Mouse (Mus musculus): ENCODE measurements around the gene Wipf3. TPM values are rescaled to one million over a fixed set of nuclear protein-coding genes. Genes with fewer than 3 reads are reported as not detected.
A peak's percentile ranks its signal among the peaks of the same experiment; 100 is the strongest.

Gene Wipf3
- polyA plus RNA-seq, 1 experiment, result 11.1 TPM

GRCm38 (mm10) chr6:54485000-54485399 lies 55.6 kb downstream of the Wipf3 start:
- peak; percentile 40 for DNase-seq (ENCODE audit: low read depth)
- TF ChIP-seq CTCF (IDR thresholded peaks at IDR 0.05; ENCODE audit: borderline replicate concordance, extremely low read depth, insufficient read depth, insufficient read length) (no peak), POLR2A (IDR thresholded peaks at IDR 0.05; ENCODE audit: borderline replicate concordance, extremely low read depth, insufficient read depth, insufficient read length, poor library complexity, severe bottlenecking) (no peak)

DNA sequence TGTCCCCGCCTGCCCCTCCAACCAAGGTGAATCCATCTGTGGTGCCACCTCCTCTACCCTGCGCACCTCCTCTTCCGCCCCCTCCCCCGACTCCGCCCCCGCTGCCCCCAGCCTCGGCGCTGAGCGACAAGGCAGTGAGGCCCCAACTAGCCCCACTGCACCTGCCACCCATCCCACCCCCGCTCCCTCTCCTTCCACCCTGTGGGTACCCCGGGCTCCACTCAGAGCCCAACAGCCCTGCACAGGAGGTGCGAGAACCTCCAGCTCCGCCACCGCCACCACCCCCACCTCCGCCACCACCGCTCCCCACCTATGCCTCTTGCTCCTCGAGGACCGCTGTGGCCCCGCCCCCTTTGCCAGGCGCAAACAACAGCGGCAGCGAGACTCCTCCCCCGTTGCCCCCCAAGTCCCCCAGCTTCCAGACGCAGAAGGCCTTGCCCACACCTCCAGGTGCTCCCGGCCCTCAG lies 56.1 kb downstream of the Wipf3 start:
- TF ChIP-seq CTCF (IDR thresholded peaks at IDR 0.05; ENCODE audit: borderline replicate concordance, extremely low read depth, insufficient read depth, insufficient read length), result no peak
- no peak for TF ChIP-seq POLR2A (IDR thresholded peaks at IDR 0.05; ENCODE audit: borderline replicate concordance, extremely low read depth, insufficient read depth, insufficient read length, poor library complexity, severe bottlenecking)
- DNase-seq (ENCODE audit: low read depth), result peak; percentile 28

DNA sequence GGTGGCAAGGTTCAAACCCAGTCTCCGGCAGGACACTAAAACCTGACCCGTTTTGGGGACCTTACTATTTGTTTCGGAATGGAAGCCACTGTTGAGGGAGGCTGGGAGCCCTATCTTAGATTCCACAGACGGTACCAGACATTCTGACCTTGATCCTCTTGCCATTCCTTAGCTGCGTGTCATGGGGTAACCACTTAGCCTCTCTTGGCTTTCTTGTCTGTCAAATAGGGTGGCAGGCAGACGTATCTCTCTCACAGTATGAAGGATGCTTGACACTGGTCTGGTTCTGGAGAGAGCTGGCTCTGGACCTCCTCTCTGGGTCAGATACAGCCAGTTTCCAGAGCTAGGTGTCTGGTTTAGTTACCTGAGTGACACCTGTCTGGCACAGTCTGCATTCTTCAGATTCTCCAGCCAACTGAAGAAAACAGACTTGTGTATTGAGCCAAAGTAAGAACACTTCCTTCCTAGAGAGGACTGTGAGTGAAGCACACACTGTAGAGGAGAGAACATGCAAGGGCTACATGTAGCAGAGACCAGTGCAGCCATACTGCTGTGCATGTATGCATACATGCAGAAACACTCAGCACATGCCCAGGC lies 56.7 kb downstream of the Wipf3 start:
- DNase-seq (ENCODE audit: low read depth), result no peak
- TF ChIP-seq CTCF (IDR thresholded peaks at IDR 0.05; ENCODE audit: borderline replicate concordance, extremely low read depth, insufficient read depth, insufficient read length) (no peak), POLR2A (IDR thresholded peaks at IDR 0.05; ENCODE audit: borderline replicate concordance, extremely low read depth, insufficient read depth, insufficient read length, poor library complexity, severe bottlenecking) (no peak)

DNA sequence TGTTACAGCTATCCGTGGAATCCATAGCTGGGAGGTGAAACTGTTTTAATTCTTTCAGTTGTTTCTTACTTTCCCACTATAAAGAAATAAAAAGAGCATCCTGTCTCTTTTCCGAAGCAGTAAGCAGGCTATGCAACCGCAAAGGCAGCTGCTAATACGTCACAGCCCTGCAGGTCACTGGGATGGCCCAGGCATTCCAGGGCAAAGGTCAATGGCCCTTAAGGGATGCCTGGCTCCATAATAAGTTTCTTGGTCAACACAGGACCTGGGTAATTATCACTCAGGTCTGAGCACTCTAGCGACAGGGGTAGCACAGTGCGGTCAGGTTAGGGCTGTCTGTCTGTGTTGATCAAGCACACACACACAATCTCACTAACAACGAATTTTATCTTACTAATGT lies 61.7 kb downstream of the Wipf3 start:
- TF ChIP-seq POLR2A (IDR thresholded peaks at IDR 0.05; ENCODE audit: borderline replicate concordance, extremely low read depth, insufficient read depth, insufficient read length, poor library complexity, severe bottlenecking), result no peak
- DNase-seq (ENCODE audit: low read depth), result no peak

GRCm38 (mm10) chr6:54494097-54494496 lies 64.7 kb downstream of the Wipf3 start:
- TF ChIP-seq CTCF (IDR thresholded peaks at IDR 0.05; ENCODE audit: borderline replicate concordance, extremely low read depth, insufficient read depth, insufficient read length) (no peak), POLR2A (IDR thresholded peaks at IDR 0.05; ENCODE audit: borderline replicate concordance, extremely low read depth, insufficient read depth, insufficient read length, poor library complexity, severe bottlenecking) (no peak)
- DNase-seq (ENCODE audit: low read depth), result no peak

DNA sequence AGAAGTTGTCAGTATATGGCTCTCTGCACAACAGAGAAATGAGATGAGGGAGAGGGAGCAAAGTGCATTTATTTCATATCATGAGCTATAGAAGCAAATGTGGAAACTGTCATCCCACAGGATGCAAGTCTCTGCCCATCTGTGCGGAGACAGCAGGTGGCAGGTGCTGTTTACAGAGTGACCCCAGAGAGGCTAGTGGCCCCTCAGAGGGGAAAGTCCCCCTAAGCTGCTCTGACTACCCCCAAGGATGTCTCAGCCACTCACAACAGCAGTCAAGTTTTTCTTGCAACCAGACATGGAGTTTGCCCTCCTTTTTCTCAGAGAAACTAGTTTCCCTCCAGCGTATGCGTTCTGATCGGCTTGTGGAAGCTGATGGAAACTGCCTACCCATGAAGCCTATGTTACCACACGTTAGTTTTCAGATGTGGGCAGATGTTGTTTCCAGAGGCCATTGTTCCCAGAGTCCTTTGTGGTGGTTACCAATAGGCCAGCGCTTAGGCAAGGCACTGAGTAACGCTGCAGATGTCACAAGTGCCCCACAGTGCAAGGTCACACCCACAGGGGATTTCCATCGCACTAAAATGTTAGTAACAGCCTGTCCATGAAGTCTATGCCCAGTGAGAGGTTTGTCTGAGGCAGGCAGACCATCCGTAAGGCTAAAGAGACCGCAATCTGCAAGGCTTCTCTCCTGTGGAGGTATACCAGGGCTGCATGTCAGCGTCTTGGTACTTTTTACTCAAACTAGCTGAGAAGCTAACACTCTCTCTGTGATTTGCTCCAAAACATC lies 65.4 kb downstream of the Wipf3 start:
- TF ChIP-seq CTCF (IDR thresholded peaks at IDR 0.05; ENCODE audit: borderline replicate concordance, extremely low read depth, insufficient read depth, insufficient read length) (no peak), POLR2A (IDR thresholded peaks at IDR 0.05; ENCODE audit: borderline replicate concordance, extremely low read depth, insufficient read depth, insufficient read length, poor library complexity, severe bottlenecking) (no peak)
- no peak for DNase-seq (ENCODE audit: low read depth)

DNA sequence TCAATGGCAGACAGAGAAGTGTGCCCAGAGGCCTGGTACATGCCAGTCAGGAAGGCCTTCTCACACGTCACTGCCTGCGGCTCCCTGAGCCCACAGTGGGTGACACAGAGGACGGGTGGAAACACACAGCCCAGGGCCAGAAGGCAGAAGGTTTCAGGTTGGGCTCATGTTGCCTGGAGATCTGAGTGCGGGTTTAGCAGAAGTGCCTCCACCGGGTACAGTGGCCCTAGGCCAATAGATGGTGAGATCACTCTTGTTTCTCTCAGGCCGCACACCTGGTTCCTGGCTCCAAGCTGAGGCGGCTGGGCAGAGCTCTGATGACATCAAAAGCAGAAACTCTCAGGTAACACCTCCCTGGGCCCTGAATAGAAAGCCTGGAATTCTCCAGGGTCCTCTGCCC lies 66.8 kb downstream of the Wipf3 start:
- DNase-seq (ENCODE audit: low read depth), result no peak
- TF ChIP-seq CTCF (IDR thresholded peaks at IDR 0.05; ENCODE audit: borderline replicate concordance, extremely low read depth, insufficient read depth, insufficient read length), result no peak
- TF ChIP-seq POLR2A (IDR thresholded peaks at IDR 0.05; ENCODE audit: borderline replicate concordance, extremely low read depth, insufficient read depth, insufficient read length, poor library complexity, severe bottlenecking), result no peak

DNA sequence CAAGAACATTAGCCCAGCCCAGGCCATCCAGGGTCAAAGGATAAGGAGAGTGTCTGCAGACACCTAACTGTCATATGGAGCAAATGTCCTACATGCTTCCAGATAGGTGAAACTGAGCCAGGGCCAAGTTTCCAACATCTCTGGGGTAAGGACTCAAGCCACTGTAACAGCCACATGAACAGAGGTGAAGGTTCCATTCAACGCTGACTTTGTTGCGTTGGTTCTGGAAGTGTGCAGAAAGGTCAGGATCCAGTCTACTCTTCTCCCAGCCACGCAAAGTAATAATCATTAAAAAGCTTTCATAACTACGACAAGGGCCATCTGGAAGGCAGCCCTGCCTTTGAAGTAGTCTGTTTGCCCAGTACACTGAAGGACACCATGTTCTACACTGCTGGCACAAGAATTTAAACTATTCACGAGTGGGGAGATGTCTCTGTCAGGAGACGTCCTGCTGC lies 73.3 kb downstream of the Wipf3 start:
- no peak for TF ChIP-seq POLR2A (IDR thresholded peaks at IDR 0.05; ENCODE audit: borderline replicate concordance, extremely low read depth, insufficient read depth, insufficient read length, poor library complexity, severe bottlenecking)
- no peak for TF ChIP-seq CTCF (IDR thresholded peaks at IDR 0.05; ENCODE audit: borderline replicate concordance, extremely low read depth, insufficient read depth, insufficient read length)
- no peak for DNase-seq (ENCODE audit: low read depth)

DNA sequence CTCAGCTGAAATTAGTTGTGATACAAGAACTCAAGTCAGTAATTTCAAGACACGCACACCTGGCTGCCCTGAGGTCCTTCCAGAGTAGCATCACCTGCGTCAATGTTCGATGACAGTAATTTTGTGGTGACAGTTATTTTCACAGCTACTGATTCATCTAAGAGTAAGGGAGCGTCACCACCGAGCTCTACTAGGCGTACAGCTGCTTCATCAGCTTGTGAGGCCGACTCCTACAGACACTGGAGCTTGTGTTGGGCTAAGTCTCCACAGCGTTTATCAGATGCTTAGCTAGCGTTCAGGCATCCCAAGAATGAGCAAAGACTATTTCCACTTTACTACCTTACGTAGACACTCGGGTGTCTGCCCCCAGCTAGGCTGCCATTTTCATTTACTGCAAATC lies 76.9 kb downstream of the Wipf3 start:
- TF ChIP-seq POLR2A (IDR thresholded peaks at IDR 0.05; ENCODE audit: borderline replicate concordance, extremely low read depth, insufficient read depth, insufficient read length, poor library complexity, severe bottlenecking), result no peak
- no peak for TF ChIP-seq CTCF (IDR thresholded peaks at IDR 0.05; ENCODE audit: borderline replicate concordance, extremely low read depth, insufficient read depth, insufficient read length)
- no peak for DNase-seq (ENCODE audit: low read depth)

GRCm38 (mm10) chr6:54507002-54507401 lies 77.6 kb downstream of the Wipf3 start:
- peak; percentile 81 for DNase-seq (ENCODE audit: low read depth)
- TF ChIP-seq POLR2A (IDR thresholded peaks at IDR 0.05; ENCODE audit: borderline replicate concordance, extremely low read depth, insufficient read depth, insufficient read length, poor library complexity, severe bottlenecking), result no peak
- peak; percentile 75; the same call in 1 of the 2 replicates for TF ChIP-seq CTCF (IDR thresholded peaks at IDR 0.05; ENCODE audit: borderline replicate concordance, extremely low read depth, insufficient read depth, insufficient read length)

DNA sequence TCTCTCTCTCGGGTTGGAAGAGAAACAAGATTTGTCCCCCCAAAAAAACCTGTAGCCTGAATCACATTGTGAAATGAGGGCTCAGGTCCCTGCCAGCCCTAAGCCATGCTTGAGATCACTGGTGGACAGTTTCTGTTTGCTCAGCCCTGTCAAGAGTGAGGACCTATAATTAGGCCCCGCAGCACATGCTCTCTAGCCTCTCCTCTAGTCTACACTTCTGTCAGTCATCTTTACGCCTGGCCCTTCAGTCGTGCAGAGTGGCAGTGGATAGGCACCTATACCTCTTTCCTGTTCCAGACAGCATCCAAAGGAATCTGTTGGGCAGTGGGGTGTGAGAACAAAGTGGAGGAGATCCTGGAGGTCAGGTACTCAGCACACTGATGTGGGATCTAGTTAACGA lies 78.4 kb downstream of the Wipf3 start:
- DNase-seq (ENCODE audit: low read depth), result peak; percentile 53
- TF ChIP-seq CTCF (IDR thresholded peaks at IDR 0.05; ENCODE audit: borderline replicate concordance, extremely low read depth, insufficient read depth, insufficient read length), result no peak
- TF ChIP-seq POLR2A (IDR thresholded peaks at IDR 0.05; ENCODE audit: borderline replicate concordance, extremely low read depth, insufficient read depth, insufficient read length, poor library complexity, severe bottlenecking), result no peak

Data from brain, embryonic 14.5 days (tissue).